Mouse (Mus musculus): ENCODE data around the gene Hmg20b. TPM values are rescaled to one million over a fixed set of nuclear protein-coding genes. Genes with fewer than 3 reads are reported as not detected.
A peak's percentile ranks its signal among the peaks of the same experiment; 100 is the strongest.

The Hmg20b gene
- polyA plus RNA-seq, 1 experiment = 51.8 TPM

DNA sequence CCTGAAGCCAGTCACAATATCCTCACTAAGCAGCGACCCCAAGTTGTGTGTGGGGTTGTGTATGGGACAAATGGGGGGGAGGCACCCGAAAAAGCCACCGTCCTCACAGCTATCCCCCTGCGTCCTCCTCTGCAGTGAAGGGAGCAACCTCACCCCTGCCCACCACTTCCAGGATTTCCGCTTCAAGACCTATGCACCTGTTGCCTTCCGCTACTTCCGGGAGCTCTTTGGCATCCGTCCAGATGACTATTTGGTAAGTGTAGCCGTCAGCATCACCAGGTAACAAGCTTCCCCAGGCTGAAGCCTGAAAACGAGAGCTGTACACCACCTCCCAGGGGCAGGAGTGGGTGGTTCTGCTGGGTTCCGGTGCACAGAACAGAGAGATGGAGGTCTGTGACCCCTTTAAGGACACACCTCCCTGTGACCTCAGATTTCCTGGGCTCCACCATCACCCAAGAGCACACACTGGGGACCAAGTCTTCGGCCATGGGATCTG, 44.1 kb downstream of the Hmg20b start:
- TF ChIP-seq EP300 (IDR thresholded peaks at IDR 0.05; ENCODE audit: insufficient read depth, low read depth, low read length) (no peak), POLR2A (IDR thresholded peaks at IDR 0.05; ENCODE audit: insufficient read depth, low read length) (no peak), CTCF (IDR thresholded peaks at IDR 0.05; ENCODE audit: low read depth, low read length) (no peak)

DNA sequence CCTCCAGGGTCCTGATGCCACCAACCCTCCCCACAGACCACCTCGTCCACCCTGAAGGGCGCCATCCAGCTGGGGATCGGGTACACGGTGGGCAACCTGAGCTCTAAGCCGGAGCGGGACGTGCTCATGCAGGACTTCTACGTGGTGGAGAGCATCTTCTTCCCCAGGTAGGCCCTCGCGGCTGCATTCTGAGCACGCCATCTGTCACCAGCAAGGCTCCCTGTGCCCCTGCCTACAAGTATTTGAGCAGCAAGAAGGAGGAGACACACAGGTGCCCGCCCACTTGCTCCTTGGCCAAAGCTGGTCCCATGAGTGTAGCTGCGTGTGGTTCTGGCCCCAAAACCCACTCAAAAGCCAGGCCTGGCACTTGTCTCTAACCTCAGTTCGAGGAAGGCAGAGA, 44.6 kb downstream of the Hmg20b start:
- no peak for TF ChIP-seq EP300 (IDR thresholded peaks at IDR 0.05; ENCODE audit: insufficient read depth, low read depth, low read length)
- TF ChIP-seq CTCF (IDR thresholded peaks at IDR 0.05; ENCODE audit: low read depth, low read length) = no peak
- TF ChIP-seq POLR2A (IDR thresholded peaks at IDR 0.05; ENCODE audit: insufficient read depth, low read length) = no peak
- no peak overlapping the region for H3K9ac ChIP-seq (ENCODE audit: low read depth, poor library complexity, severe bottlenecking)
- no peaks in the 10 kb centered on the region for H3K36me3 ChIP-seq (ENCODE audit: control insufficient read depth, insufficient read depth, low read length, poor library complexity, severe bottlenecking)
- no peaks in the 10 kb centered on the region for H3K4me1 ChIP-seq (ENCODE audit: control insufficient read depth, insufficient read depth, low read length)
- H3K27me3 ChIP-seq (ENCODE audit: control insufficient read depth, insufficient read depth, low read length, poor library complexity, severe bottlenecking) = no peaks in the 10 kb centered on the region
- no peak overlapping the region for H3K27ac ChIP-seq (ENCODE audit: insufficient read depth, low read length)
- H3K9me3 ChIP-seq (replicated peaks; ENCODE audit: control insufficient read depth, insufficient read depth, low read length, poor library complexity, severe bottlenecking) = no peaks in the 10 kb centered on the region
- no peak overlapping the region for H3K4me3 ChIP-seq (ENCODE audit: low read depth, low read length)

More for the DNA sequence above, 44.1 kb downstream of the Hmg20b start:
- Histone ChIP-seq H3K9ac (ENCODE audit: low read depth, poor library complexity, severe bottlenecking) (no peak overlapping the region), H3K27me3 (ENCODE audit: control insufficient read depth, insufficient read depth, low read length, poor library complexity, severe bottlenecking) (no peaks in the 10 kb centered on the region), H3K27ac (ENCODE audit: insufficient read depth, low read length) (no peak overlapping the region), H3K4me3 (ENCODE audit: low read depth, low read length) (no peak overlapping the region), H3K9me3 (replicated peaks; ENCODE audit: control insufficient read depth, insufficient read depth, low read length, poor library complexity, severe bottlenecking) (no peaks in the 10 kb centered on the region), H3K36me3 (ENCODE audit: control insufficient read depth, insufficient read depth, low read length, poor library complexity, severe bottlenecking) (no peaks in the 10 kb centered on the region; the same call in 1 of the 2 replicates), H3K4me1 (ENCODE audit: control insufficient read depth, insufficient read depth, low read length) (no peaks in the 10 kb centered on the region)

GRCm38 (mm10) chr10:81304597-81305238, 45.6 kb downstream of the Hmg20b start:
- peak; percentile 91 for TF ChIP-seq CTCF (IDR thresholded peaks at IDR 0.05; ENCODE audit: low read depth, low read length)
- peak; percentile 27; the same call in 1 of the 2 replicates for TF ChIP-seq EP300 (IDR thresholded peaks at IDR 0.05; ENCODE audit: insufficient read depth, low read depth, low read length)
- TF ChIP-seq POLR2A (IDR thresholded peaks at IDR 0.05; ENCODE audit: insufficient read depth, low read length) = no peak
- H3K9ac ChIP-seq (ENCODE audit: low read depth, poor library complexity, severe bottlenecking) = no peak overlapping the region
- H3K9me3 ChIP-seq (replicated peaks; ENCODE audit: control insufficient read depth, insufficient read depth, low read length, poor library complexity, severe bottlenecking) = no peaks in the 10 kb centered on the region
- no peaks in the 10 kb centered on the region for H3K27me3 ChIP-seq (ENCODE audit: control insufficient read depth, insufficient read depth, low read length, poor library complexity, severe bottlenecking)
- no peaks in the 10 kb centered on the region for H3K4me1 ChIP-seq (ENCODE audit: control insufficient read depth, insufficient read depth, low read length)
- no peaks in the 10 kb centered on the region for H3K36me3 ChIP-seq (ENCODE audit: control insufficient read depth, insufficient read depth, low read length, poor library complexity, severe bottlenecking)
- no peak overlapping the region for H3K4me3 ChIP-seq (ENCODE audit: low read depth, low read length)
- H3K27ac ChIP-seq (ENCODE audit: insufficient read depth, low read length) = no peak overlapping the region

DNA sequence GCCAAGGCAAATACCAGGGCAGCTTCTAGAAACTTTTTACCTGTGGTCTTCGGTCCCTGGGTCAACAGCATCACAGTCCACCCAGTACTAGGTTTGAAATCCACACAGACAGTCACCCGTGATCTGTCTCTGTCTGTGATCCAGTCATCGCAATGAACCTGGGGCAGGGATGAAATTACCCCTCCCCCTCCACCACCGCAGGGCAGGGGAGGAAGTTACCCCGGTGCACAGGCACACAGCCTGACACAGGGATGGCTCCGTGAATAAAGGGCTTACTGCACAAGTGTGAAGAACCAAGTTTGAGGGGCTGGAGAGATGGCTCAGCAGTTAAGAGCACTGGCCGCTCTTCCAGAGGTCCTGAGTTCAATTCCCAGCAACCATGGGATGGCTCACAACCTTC, 46.5 kb downstream of the Hmg20b start:
- no peaks in the 10 kb centered on the region for H3K4me1 ChIP-seq (ENCODE audit: control insufficient read depth, insufficient read depth, low read length)

GRCm38 (mm10) chr10:81303258-81303657, 47.0 kb downstream of the Hmg20b start:
- no peaks in the 10 kb centered on the region for H3K4me1 ChIP-seq (ENCODE audit: control insufficient read depth, insufficient read depth, low read length)

More for the DNA sequence above, 46.5 kb downstream of the Hmg20b start:
- H3K27ac ChIP-seq (ENCODE audit: insufficient read depth, low read length) = no peak overlapping the region
- H3K27me3 ChIP-seq (ENCODE audit: control insufficient read depth, insufficient read depth, low read length, poor library complexity, severe bottlenecking) = no peaks in the 10 kb centered on the region
- TF ChIP-seq CTCF (IDR thresholded peaks at IDR 0.05; ENCODE audit: low read depth, low read length) (no peak), EP300 (IDR thresholded peaks at IDR 0.05; ENCODE audit: insufficient read depth, low read depth, low read length) (no peak), POLR2A (IDR thresholded peaks at IDR 0.05; ENCODE audit: insufficient read depth, low read length) (no peak)
- H3K9ac ChIP-seq (ENCODE audit: low read depth, poor library complexity, severe bottlenecking) = no peak overlapping the region
- no peaks in the 10 kb centered on the region for H3K36me3 ChIP-seq (ENCODE audit: control insufficient read depth, insufficient read depth, low read length, poor library complexity, severe bottlenecking)
- no peaks in the 10 kb centered on the region for H3K9me3 ChIP-seq (replicated peaks; ENCODE audit: control insufficient read depth, insufficient read depth, low read length, poor library complexity, severe bottlenecking)
- H3K4me3 ChIP-seq (ENCODE audit: low read depth, low read length) = no peak overlapping the region

DNA sequence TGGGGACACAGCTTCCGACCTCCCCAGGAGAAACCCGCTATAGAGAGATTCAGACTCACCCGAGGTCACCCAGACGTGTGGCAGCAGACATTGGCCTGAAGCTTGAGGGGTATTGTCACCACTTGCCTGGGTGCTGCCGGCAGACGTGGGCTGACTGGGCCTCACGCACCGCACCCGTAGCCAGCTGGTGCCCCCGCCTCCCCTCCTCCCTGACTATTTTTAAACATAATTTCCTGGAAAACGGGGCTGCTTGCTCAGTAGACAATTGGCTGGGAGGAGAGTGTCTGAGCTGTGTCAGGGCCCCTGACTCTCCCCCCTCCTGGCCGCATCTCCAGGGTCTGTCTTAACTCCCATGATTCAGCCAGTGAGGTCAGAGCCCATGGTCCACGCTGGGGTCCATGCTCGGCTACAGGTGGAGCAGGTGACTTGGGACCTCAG, 47.5 kb downstream of the Hmg20b start:
- no peak overlapping the region for H3K9ac ChIP-seq (ENCODE audit: low read depth, poor library complexity, severe bottlenecking)

More at GRCm38 (mm10) chr10:81303258-81303657, 47.0 kb downstream of the Hmg20b start:
- no peak overlapping the region for H3K27ac ChIP-seq (ENCODE audit: insufficient read depth, low read length)
- H3K36me3 ChIP-seq (ENCODE audit: control insufficient read depth, insufficient read depth, low read length, poor library complexity, severe bottlenecking) = no peaks in the 10 kb centered on the region
- no peaks in the 10 kb centered on the region for H3K9me3 ChIP-seq (replicated peaks; ENCODE audit: control insufficient read depth, insufficient read depth, low read length, poor library complexity, severe bottlenecking)
- H3K27me3 ChIP-seq (ENCODE audit: control insufficient read depth, insufficient read depth, low read length, poor library complexity, severe bottlenecking) = no peaks in the 10 kb centered on the region
- H3K9ac ChIP-seq (ENCODE audit: low read depth, poor library complexity, severe bottlenecking) = no peak overlapping the region
- no peak overlapping the region for H3K4me3 ChIP-seq (ENCODE audit: low read depth, low read length)
- TF ChIP-seq POLR2A (IDR thresholded peaks at IDR 0.05; ENCODE audit: insufficient read depth, low read length) (no peak), EP300 (IDR thresholded peaks at IDR 0.05; ENCODE audit: insufficient read depth, low read depth, low read length) (no peak), CTCF (IDR thresholded peaks at IDR 0.05; ENCODE audit: low read depth, low read length) (no peak)

More for the DNA sequence above, 47.5 kb downstream of the Hmg20b start:
- no peak for TF ChIP-seq POLR2A (IDR thresholded peaks at IDR 0.05; ENCODE audit: insufficient read depth, low read length)
- TF ChIP-seq EP300 (IDR thresholded peaks at IDR 0.05; ENCODE audit: insufficient read depth, low read depth, low read length) = no peak
- TF ChIP-seq CTCF (IDR thresholded peaks at IDR 0.05; ENCODE audit: low read depth, low read length) = no peak
- H3K36me3 ChIP-seq (ENCODE audit: control insufficient read depth, insufficient read depth, low read length, poor library complexity, severe bottlenecking) = no peaks in the 10 kb centered on the region
- H3K27ac ChIP-seq (ENCODE audit: insufficient read depth, low read length) = no peak overlapping the region
- peaks cover 2% of the 10 kb centered on the region for H3K4me1 ChIP-seq (ENCODE audit: control insufficient read depth, insufficient read depth, low read length)
- H3K4me3 ChIP-seq (ENCODE audit: low read depth, low read length) = no peak overlapping the region
- no peaks in the 10 kb centered on the region for H3K27me3 ChIP-seq (ENCODE audit: control insufficient read depth, insufficient read depth, low read length, poor library complexity, severe bottlenecking)
- no peaks in the 10 kb centered on the region for H3K9me3 ChIP-seq (replicated peaks; ENCODE audit: control insufficient read depth, insufficient read depth, low read length, poor library complexity, severe bottlenecking)

Measured in ES-Bruce4 (cell line).